Mouse (Mus musculus): ENCODE data around the gene Rgs7.

DNA sequence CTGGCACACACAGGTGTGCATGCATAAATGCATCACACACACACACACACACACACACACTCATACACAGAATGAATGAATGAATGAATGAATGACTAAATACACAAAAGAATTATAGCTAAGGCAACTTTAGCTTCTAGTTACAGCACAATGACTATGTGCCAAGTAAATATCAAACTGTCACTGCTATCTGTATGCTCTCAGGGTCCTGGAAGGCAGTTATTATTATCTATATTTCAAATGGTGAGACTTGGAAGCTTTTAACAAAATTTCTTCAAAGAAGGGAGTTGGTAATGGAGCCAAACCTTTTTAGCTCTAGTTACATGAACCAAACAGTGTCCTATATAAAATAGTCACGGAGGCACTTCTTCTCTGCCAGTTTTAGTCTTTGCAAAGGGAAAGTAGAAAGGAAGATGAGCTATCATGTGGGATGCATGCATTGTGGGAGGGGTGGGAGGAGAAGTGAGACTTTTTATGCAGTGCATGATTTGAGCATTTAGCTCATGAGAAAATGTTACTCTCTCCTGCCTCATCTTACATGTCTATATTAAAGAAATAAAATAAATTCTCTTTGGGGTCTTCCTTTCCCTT lies 383.9 kb downstream of the Rgs7 start:
- TF ChIP-seq CTCF (IDR thresholded peaks at IDR 0.05; ENCODE audit: control insufficient read depth, insufficient read depth, insufficient read length) (no peak), USF1 (IDR thresholded peaks at IDR 0.05; ENCODE audit: low read depth) (no peak), MAX (IDR thresholded peaks at IDR 0.05) (no peak)

All from C2C12 (cell line).